Mouse (Mus musculus) forebrain, embryonic 14.5 days (tissue): ENCODE measurements at regions not wholly inside any gene's neighbourhood (a gene's known extent, or its start where the extent isn't known, plus 50 kb on each side); places are given as distances from the start of the nearest gene placed in this dataset.
A peak's percentile ranks its signal among the peaks of the same experiment; 100 is the strongest.

ENCODE experiments used
- ATAC-seq: fragments of 200-750 bp; cut with Nextera tagmentation; 2 replicates; pipeline ENCODE4 v1.8.0; 2017; ENCODE audit warnings: mild to moderate bottlenecking, moderate library complexity
- DNase-seq: peaks from one replicate; pipeline ENCODE4 v3.0.0-alpha.2; 2015; ENCODE audit warnings: low spot score
- H3K27ac ChIP-seq: fragments of 300-500 bp; sonication (generic); 2 replicates; pipeline ENCODE4 v1.5.1; 2014; ENCODE audit warnings: low read depth, mild to moderate bottlenecking, control low read depth, low read length, moderate library complexity
- H3K27me3 ChIP-seq: fragments of 300-500 bp; sonication (generic); replicated peaks from 2 replicates; pipeline ENCODE4 v1.6.1; 2014; ENCODE audit warnings: low read length, control low read depth, mixed read lengths; ENCODE audit not compliant: control insufficient read depth, insufficient read depth
- H3K36me3 ChIP-seq: fragments of 300-500 bp; sonication (generic); 2 replicates; pipeline ENCODE4 v1.6.1; 2014; ENCODE audit warnings: low read length, control low read depth; ENCODE audit not compliant: control insufficient read depth, insufficient read depth
- H3K4me1 ChIP-seq: fragments of 300-500 bp; sonication (generic); 2 replicates; pipeline ENCODE4 v1.6.1; 2014; ENCODE audit warnings: antibody characterized with exemption, low read length, control low read depth; ENCODE audit not compliant: control insufficient read depth, insufficient read depth
- H3K4me2 ChIP-seq: fragments of 300-500 bp; sonication (generic); 2 replicates; pipeline ENCODE4 v1.6.1; 2014; ENCODE audit warnings: mild to moderate bottlenecking, control low read depth, low read length
- H3K4me3 ChIP-seq: fragments of 300-500 bp; sonication (generic); 2 replicates; pipeline ENCODE4 v1.5.1; 2014; ENCODE audit warnings: low read depth, low read length, control low read depth
- H3K9ac ChIP-seq: fragments of 300-500 bp; sonication (generic); 2 replicates; pipeline ENCODE4 v1.6.1; 2014; ENCODE audit warnings: mild to moderate bottlenecking, low read length, control low read depth, moderate library complexity
- H3K9me3 ChIP-seq: fragments of 300-500 bp; sonication (generic); replicated peaks from 2 replicates; pipeline ENCODE4 v1.6.1; 2016; ENCODE audit warnings: low read length, control low read depth, mixed read lengths; ENCODE audit not compliant: control insufficient read depth
- WGBS: fragments of 180-500 bp; shearing (Covaris S2); extraction: QIAGEN DNeasy Blood & Tissue Kit; methylation state at CpG from one replicate; pipeline ENCODE4 v1.1.7; 2014; 5-methylcytosine and 5-hydroxymethylcytosine counted together

- Histone ChIP-seq H3K27me3 (no peaks in the 10 kb centered on the region), H3K9ac (no peak overlapping the region), H3K9me3 (no peaks in the 10 kb centered on the region), H3K4me3 (no peak overlapping the region), H3K4me1 (no peaks in the 10 kb centered on the region), H3K27ac (no peak overlapping the region), H3K36me3 (no peaks in the 10 kb centered on the region), H3K4me2 (no peak overlapping the region)
- 71% methylated on average over 3 of the region's 3 CpGs for WGBS
- DNase-seq (peak; percentile 25), ATAC-seq (no peak)
Measured at GRCm38 (mm10) chr14:94129421-94129820, 238.9 kb upstream of the Pcdh9 start.

GRCm38 (mm10) chr14:94123575-94123974 is 233.1 kb upstream of the Pcdh9 start:
- H3K9ac ChIP-seq: no peak overlapping the region
- H3K4me3 ChIP-seq: no peak overlapping the region
- H3K27me3 ChIP-seq: no peaks in the 10 kb centered on the region
- ATAC-seq (no peak), DNase-seq (no peak)
- no peak overlapping the region for H3K27ac ChIP-seq
- 76% methylated on average over 3 of the region's 3 CpGs for WGBS
- no peaks in the 10 kb centered on the region for H3K9me3 ChIP-seq
- H3K36me3 ChIP-seq: no peaks in the 10 kb centered on the region
- no peak overlapping the region for H3K4me2 ChIP-seq
- no peaks in the 10 kb centered on the region for H3K4me1 ChIP-seq

GRCm38 (mm10) chr14:94098856-94099255 is 208.4 kb upstream of the Pcdh9 start:
- Histone ChIP-seq H3K27me3 (no peaks in the 10 kb centered on the region), H3K4me2 (no peak overlapping the region), H3K27ac (no peak overlapping the region), H3K4me3 (no peak overlapping the region), H3K4me1 (no peaks in the 10 kb centered on the region), H3K9ac (no peak overlapping the region), H3K9me3 (no peaks in the 10 kb centered on the region), H3K36me3 (no peaks in the 10 kb centered on the region)
- WGBS: 60% methylated on average over 2 of the region's 2 CpGs
- ATAC-seq (0 out of 2 replicates have a peak, but pooled peaks have one; percentile 52), DNase-seq (peak; percentile 36)

- no peak for DNase-seq
- H3K27me3 ChIP-seq: no peaks in the 10 kb centered on the region
- H3K36me3 ChIP-seq: no peaks in the 10 kb centered on the region
- no peaks in the 10 kb centered on the region for H3K9me3 ChIP-seq
- no peaks in the 10 kb centered on the region for H3K4me1 ChIP-seq
- H3K4me2 ChIP-seq: no peak overlapping the region
- no peak overlapping the region for H3K27ac ChIP-seq
- no peak for ATAC-seq
- no peak overlapping the region for H3K4me3 ChIP-seq
- no peak overlapping the region for H3K9ac ChIP-seq
Measured at GRCm38 (mm10) chr14:94093989-94094388, 203.5 kb upstream of the Pcdh9 start.
